Mouse (Mus musculus): Measurements from ENCODE around the gene Peli2.

- no peak for TF ChIP-seq EP300 (IDR thresholded peaks at IDR 0.05; ENCODE audit: insufficient read depth, low read depth, low read length)
- TF ChIP-seq POLR2A (IDR thresholded peaks at IDR 0.05; ENCODE audit: insufficient read depth, low read depth, low read length), result no peak
These were observed 182.6 kb downstream of the Peli2 start for GRCm38 (mm10) chr14:48303235-48303634.

All from heart, adult 2 months (tissue).